Mouse (Mus musculus) adrenal gland, adult (tissue): ENCODE results near the gene Abcg2.
"Not testable (repeated sequence)": the region's sequence is repeated elsewhere in the genome, so short reads cannot be mapped to it uniquely, and the experiment has no call there.

Experiments used
- DNase-seq, 2 experiments: peaks; one replicate each; pipeline ENCODE4 v3.0.0; 2022 to 2023; ENCODE audit warnings: low spot score in 1 of 2; ENCODE audit not compliant: inconsistent age in 2 of 2

The Abcg2 gene

DNA sequence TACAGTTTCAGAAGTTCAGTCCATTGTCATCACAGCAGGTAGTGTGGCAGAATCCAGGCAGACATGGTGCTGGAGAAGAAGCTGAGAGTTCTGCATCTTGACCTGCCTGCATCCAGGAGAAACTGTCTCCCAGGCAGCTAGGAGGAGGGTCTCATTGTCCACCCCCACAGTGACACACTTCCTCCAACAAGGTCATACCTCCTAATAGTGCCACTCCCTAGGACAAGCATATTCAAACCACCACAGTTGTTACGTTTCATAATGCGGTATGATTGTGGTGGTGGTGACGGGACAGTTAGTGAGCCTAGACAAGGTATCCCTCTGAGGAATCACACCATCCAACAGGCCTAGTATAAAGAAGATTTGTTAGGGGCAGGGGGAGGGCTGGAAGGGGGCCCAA lies at the start of gene Abcg2:
Gene Abcg2, plus strand, starts transcription at position 301 of the 400 bp plus-strand sequence.
- DNase-seq = not testable (repeated sequence)

DNA sequence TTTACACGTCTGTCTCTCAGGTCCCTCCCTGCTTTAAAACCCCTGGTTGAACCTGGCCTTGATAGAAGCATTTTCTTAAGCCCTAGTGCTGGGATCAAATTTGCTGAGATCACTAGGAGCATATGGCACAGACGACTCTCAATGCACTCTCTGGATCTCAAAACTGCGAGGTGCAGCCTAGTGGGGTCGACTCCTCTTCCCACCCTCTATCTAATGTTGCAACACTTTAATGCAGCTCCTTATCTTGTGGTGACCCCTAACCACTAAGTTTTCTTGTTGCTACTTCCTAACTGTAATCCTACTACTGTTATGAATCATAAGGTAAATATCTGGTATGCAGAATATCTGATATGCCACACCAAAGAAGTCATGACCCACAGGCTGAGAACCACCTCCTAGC lies 44.1 kb upstream of the Abcg2 start:
- not testable (repeated sequence) for DNase-seq

DNA sequence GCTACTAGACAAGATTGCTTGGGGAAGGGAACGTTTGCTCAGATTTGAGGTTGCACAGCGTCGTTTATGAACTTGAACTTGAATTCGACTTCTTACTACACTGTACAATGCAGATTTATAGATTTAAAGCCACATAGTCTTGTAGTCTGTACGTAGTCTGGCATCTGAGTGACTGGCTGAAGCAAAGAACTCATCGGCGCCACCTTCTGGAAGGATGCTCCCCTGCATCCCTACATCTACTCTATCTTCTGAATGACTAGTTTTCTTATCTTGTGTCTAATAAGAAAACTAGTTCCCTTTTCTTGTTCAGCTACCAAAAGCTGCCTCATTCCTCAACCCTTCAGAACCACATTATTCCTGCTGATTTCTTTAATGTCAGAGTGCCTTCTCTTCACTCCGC lies 41.5 kb upstream of the Abcg2 start:
- DNase-seq = peak; percentile 29 to 76

DNA sequence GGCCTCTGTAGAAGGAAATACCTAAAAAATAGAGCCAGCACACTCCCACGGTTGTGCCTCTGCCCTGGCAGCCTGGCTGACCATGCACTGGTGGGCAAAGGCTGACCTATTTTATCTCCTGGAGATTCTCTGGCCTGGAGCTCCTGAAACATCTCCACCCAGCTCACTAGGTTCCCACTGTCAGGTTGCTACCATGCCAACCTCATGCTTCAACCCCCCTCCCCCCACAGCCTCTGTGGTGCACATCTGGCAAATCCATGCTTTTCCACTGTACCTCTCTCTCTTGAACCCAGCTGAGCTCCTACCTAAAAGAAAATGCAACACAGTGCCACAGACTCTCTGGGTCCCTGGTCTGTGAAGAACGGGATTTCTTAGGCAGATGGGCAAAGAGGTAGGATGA lies 39.4 kb upstream of the Abcg2 start:
- not testable (repeated sequence) for DNase-seq

DNA sequence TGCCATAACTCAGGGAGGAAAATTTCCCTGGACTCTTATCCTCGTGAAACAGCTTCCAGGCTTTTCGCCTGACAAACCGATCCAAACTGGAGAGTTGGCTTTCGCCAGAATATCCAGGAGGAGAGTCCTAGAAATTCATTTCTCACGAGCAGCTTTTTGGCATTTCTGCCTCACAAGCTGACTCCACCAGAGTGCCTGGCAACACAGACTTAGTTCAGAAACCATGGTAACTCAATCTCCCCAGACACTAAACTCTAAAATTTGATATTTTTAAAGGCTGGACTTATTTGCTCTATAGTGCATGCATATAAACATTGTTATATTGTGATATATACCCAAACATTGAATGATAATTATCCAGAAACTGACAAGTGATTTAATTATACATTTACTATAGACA lies 38.3 kb upstream of the Abcg2 start:
- DNase-seq = not testable (repeated sequence)

DNA sequence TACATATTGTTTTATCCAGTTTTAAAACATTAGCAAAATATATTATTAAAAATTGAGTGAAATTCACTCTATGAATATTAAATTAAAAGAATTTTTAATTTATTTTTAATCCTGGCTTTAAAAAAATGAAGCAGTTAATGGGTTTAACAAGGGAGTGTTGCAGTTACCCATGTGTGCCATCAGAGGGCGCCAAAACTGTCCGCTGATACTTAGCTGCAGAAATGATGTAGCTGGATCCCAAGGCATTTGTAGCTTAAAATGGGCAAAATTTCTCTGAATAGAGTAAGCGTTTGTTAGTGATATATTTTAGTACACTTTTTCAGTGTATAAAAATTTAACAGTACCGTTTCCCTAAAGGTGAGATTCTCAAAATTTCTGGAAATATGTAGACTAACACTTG lies 37.5 kb upstream of the Abcg2 start:
- peak; percentile 46 to 75 for DNase-seq

DNA sequence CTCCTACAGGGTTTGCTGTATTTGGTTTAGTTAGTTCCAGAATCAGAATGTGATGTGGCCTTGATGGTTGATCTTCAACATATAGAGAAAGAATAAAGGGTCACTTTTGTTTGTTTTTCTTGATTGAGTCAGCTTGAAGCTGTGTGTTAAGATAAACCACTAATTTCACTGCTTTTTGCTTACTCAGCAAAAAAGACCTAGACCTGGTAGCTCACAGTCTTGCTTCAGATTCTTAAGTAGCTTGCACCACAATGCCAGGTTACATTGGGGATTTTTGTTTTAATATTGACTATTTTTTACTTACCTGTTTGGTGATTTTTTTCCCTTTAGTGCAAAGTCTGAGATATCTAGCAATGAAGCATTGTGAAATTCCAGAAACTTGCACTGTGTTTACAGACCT lies 30.5 kb upstream of the Abcg2 start:
- not testable (repeated sequence) for DNase-seq

DNA sequence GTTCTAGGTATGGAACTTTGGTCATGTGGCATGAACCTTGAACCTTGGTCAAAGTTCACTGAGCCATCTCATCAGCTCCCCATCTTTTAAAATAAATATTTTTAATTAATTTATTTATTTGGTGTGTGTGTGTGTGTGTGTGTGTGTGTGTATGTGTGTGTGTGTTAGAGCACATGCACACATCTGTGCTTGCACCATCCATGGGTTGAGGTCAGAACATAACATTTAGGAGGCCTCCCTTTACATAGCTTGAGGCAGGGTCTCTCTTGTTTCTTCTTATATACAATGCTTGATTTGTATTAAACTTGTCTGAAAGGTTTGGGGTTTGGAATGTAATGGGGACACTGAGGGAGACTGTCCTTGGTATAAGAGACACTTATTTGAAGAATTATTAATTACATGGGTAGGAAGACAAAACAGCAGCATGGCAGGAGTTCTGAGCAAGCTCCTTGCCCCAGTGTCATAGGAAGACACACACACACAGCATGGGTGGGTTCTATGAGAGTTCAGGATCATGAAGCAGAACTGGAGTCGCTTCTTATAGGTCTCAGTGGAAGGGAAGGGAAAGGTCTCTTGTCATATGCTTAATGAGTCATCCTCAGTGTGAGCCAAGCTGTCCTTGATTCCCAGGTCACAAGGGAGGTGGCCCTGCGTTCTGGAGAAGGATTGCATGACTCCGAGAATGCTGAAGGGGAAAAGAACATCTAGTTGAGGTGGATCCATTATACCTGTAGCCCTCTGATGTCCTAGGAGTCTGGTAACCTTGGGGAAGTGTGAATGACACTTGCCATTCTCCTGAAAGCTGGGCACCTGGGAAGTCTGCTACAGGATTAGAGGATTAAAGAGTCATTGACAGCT lies 9.9 kb downstream of the Abcg2 start:
- peak; percentile 19 to 63 for DNase-seq

DNA sequence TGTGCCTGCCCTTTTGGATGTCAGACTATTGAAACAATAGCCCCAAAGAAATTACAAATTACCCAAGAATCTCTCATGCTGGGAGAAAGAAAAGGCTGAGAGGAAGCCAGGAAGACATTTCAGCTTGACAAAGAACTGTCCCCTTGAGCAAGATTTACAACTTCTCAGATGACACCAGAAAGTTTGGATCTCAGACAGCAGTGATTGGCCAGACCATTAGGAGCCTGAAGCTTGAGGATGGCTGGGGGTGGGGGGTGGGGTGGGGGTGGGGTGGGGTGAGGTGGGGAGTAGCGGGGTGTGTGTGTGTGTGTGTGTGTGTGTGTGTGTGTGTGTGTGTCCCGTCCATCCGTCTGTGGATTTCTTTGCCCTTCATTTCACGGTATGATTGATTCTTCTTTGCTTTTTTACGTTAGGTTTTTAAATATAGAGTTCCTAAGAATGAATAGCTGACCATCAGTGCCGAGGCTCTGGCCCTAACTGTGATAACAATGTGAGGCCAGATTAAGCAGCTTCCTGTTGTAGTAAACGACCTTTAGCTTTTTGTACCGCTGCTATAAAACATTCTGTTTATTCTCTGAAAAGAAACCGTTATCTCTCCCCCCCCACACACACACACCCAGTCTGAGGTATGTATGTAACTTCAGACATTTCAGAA lies 11.4 kb downstream of the Abcg2 start:
- peak in 1 of 2 experiments; percentile 62 for DNase-seq

DNA sequence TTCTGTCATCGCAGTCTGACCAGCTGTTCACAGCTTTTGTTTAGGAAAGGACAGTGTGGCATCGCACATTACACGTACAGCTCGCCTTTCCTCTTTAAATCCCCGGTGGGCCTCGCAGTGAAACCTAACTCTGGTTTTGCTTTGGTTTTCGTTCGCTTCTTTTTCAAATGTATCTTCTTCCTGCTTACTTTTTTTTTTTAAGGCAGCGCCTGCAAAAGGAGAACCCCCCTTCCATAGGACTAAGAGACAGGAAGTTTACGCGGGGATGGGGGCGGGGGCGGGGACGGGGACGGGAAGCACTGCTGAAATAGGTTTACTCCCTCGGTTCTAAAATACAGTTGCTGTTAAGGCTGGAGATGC lies 12.0 kb downstream of the Abcg2 start:
- peak; percentile 45 to 82 for DNase-seq

DNA sequence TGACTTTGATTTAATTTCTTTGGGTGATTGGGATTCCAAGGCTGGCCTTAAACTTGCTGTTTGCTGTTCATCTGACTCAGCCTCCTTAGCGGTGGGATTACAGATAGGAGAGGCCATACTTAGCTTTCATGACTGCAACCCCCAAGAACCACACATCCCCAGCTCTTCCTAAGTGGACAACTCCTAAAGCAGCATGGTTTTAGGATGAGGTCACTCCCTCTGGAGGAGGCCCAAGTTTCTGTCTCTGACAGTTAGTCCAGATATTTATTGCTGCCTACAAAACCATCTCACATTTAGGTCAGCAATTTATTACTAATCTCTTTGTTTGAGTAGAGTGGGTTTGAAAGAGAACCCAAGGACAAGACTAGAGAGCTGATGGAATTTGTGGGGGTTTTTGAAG lies 17.8 kb downstream of the Abcg2 start:
- peak; percentile 79 to 89 for DNase-seq

DNA sequence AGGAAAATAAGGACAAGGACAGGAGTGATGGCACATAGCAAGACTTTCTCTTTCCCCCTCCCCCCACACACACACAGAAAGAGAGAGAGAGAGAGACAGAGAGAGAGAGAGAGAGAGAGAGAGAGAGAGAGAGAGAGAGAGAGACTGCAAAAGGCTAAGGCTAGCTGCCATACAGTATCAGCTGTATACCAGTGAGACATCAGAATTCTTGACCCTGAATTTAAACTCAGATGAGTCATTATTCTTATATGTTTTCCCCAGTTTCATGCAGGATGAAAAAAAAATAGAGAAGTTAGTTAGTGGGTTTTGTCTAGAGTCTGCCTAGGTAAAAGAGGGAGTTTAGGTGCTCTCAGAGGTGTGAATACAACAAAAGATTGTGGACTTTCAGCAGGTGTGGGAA lies 18.7 kb downstream of the Abcg2 start:
- DNase-seq = not testable (repeated sequence)

DNA sequence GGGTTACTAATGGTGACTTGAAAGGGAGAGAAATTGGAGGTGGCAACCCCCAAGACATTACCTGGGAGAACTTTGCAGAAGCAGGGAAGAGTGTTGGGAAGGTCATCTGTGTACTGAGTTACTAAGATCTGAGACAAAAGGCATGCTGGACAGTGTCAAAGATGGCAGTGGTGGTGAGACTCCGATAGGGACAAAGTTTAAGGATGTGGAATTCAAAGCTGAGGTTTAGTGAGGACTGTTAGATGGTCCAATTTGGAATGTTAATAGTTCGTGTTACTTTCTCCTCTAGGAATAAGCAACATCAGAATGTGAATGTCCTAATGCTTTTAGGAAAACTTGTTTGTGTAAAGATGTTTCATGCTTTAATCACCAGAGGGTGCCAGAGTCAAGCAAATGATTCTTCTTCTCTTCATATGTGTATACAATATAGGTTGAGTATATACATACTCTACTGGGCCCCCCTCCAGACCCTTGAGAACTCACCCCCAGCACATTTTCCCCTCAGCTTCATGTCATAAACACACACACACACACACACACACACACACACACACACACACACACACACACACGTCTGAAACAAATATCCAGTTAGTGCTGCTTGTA lies 19.3 kb downstream of the Abcg2 start:
- peak in 1 of 2 experiments; percentile 77 for DNase-seq

DNA sequence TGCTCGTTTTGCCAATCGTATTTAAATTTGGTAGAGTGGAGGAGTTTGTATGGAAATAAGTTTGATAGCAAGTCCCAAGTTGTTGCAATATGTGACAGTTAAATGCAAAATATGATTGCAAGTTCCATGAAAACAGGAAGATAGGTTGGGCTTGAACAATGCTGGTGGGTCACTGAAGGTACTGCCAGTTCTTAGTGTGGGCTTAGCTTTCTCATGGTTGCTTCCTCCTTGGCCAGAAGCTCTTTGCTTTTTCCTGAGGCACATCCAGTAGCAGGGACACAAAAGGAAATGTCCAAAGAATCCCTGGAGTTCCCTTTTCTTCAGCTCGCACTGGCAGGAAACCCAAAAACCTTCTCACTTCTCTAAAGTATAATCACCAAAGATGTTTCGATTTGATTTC lies 22.3 kb downstream of the Abcg2 start:
- peak; percentile 25 to 53 for DNase-seq

DNA sequence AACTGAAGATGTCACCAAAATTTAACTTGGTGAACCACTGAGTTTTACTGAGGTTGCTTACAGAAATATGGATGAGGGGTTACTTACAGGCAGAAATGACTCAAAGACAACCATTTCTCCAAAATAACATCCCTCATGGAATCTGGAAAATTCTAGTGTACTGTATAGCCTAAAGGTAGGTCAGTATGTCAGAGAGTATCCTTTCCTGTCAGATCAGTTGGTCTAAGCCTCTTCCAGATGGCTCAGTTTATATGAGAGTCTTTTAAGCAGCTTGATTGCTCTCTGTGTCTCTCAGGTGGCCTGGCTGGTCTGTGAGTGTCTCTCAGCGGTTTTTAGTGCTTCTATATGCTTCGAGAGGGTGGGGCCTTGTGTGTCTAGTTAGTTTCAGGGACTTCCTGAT lies 24.1 kb downstream of the Abcg2 start:
- DNase-seq = no peak

DNA sequence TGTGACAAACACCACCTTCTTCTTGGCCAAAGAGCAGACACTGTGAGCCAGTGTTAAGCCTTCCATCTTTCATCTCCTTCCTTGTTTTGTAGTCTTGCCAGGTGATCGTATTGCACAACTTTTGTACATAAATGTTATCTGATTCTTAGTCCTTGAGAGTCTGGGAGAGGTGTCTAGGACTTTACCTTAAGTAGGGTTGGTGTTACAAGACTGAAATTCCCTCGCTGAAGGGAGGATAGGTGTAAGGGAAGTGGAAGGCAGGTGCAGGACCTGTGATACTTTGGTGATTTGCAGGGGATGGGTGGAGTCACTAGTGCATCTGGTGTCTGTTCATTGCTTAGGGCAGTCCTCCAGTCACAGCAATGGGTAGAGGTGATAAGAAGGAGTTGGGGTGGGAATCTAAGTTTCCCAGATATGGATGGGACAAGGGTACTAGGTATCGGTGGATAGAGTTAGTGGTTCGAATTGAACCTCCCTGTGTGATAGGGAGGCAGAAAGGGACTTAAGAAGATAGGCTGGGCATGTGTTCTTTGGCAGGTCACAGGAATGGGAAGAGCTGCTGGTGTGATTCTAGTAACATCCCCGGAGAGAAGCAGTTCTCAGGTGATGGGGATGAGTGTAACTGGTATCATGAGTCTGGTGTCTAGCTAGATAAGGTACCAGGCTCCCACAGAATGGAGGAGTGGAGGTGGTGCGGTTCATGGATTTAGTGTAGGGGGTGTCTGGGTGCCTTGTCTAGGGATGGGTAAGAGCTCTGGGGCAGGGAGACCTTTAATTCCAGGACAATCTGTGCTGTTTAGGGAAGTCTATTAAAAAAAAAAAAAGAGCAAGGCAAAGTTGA lies 25.8 kb downstream of the Abcg2 start:
- DNase-seq = no peak

DNA sequence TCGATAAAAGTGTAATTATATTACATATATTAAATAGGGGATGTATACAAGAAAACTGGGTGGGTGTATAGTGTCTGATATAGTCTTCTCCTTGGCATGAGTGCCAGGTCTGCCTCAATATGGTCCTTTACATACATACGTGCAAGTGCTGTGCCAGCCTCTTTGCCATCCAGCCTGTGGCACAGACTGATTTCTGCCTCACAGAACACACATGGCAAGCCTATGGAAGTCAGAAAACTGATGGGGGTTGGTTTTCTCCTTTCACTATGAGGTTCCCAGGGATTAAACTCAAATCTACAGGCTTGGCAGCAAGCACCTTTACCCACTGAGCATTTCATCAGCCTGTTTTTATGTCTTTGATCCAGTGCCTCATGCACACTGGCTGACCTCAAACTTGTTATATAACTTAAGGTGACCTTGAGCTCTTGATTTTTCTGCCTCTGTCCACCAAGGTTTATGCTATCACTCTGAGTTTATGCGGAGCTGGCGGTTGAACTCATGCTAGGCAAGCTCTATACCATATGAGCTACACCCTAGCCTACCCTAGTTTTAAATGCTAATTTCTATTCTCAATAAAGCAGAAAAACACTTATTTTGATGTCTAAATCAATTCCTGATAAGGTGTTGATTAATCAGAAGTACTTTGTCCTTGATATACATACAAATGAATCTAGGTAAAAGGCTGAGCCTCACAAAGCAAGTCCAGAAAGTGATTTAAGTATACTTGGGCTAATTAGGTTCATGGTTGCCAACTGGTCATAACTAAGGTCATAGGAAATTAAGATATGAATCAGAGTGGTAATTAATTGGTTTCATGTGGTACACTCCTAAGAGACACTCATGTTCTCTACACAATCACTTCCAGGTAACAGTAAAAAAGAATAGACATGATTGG lies 26.7 kb downstream of the Abcg2 start:
- DNase-seq = peak; percentile 15 to 60

DNA sequence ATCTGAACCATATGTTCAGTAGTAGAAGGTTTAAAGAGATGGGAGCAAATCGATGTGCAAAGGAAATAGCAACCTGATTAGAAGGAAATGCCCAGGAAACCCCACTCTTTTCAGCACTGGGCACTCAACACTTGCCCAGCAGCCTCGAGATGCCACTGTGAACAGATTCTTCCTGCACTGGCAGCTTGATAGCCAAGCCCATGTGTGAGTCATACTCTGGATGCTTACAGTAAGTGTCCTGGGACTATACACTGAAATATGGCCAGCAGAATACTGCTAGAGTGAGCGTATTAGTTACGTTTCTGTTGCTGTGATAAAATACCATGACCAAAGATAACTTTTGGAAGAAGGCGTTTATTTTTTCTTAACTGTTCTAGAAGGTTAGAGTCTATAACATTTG lies 39.8 kb downstream of the Abcg2 start:
- DNase-seq = peak in 1 of 2 experiments; percentile 20

DNA sequence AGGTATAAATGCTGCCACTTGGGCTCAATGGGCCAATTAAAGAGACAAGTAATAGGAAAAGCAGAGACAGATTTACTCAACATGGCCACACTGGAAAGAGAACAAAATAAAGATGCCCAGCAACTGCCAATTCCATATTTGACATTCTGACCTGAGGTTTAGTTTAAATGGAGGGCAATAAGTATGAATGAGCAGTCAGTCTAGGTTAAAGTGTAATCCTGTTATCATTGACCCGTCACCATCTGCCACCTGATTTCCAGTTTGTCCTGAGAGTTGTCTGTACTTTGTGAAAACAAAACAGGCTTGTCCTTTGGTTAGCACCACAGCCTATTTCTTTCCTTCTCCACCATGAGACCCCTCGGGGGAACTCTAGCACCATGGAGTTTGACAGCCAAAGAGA lies 44.9 kb downstream of the Abcg2 start:
- no peak for DNase-seq

DNA sequence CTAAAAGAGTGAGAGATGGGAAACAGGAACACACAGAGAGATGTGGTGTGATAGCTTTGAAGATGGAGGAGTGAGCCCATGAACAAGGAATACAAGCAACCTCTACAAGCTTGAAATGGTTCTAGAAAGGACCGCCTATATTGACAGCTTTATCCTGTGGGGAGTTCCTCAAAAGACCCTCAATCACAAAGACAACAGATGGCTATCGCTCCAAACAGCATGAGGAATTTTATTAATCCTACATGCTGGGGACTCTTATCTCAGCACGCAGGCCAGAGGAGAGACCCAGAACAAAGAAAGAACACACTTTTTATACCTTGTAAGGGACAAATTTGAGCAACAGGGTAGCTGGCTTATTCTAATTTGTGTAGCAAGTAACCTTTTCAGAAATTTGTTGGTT lies 48.1 kb downstream of the Abcg2 start:
- DNase-seq = no peak
